Mouse (Mus musculus) hindbrain, postnatal 0 days (tissue): Measurements from ENCODE around the gene Nrf1. TPM values are rescaled to one million over a fixed set of nuclear protein-coding genes. Genes with fewer than 3 reads are reported as not detected.

ENCODE experiments used
- ATAC-seq: fragments of 200-750 bp; cut with Nextera tagmentation; 2 replicates; pipeline ENCODE4 v1.8.0; 2017; ENCODE audit warnings: mild to moderate bottlenecking, moderate TSS enrichment, moderate library complexity
- DNase-seq: peaks from one replicate; pipeline ENCODE4 v3.0.0-alpha.2; 2015; ENCODE audit warnings: low spot score
- H3K27ac ChIP-seq: fragments of 300-500 bp; sonication (generic); 2 replicates; pipeline ENCODE4 v1.5.1; 2014; ENCODE audit warnings: mild to moderate bottlenecking
- H3K27me3 ChIP-seq: fragments of 300-500 bp; sonication (generic); 2 replicates; pipeline ENCODE4 v1.6.1; 2014; ENCODE audit warnings: low read length, mixed read lengths; ENCODE audit not compliant: insufficient read depth
- H3K36me3 ChIP-seq: fragments of 300-500 bp; sonication (generic); 2 replicates; pipeline ENCODE4 v1.6.1; 2014; ENCODE audit warnings: low read length, mixed read lengths; ENCODE audit not compliant: insufficient read depth
- H3K4me1 ChIP-seq: fragments of 300-500 bp; sonication (generic); 2 replicates; pipeline ENCODE4 v1.6.1; 2014; ENCODE audit warnings: antibody characterized with exemption, low read length, mixed read lengths; ENCODE audit not compliant: insufficient read depth
- H3K4me2 ChIP-seq: fragments of 300-500 bp; sonication (generic); 2 replicates; pipeline ENCODE4 v1.6.1; 2014; ENCODE audit warnings: low read depth, mild to moderate bottlenecking, low read length, moderate library complexity, mixed read lengths
- H3K4me3 ChIP-seq: fragments of 300-500 bp; sonication (generic); 2 replicates; pipeline ENCODE4 v1.5.1; 2014; ENCODE audit warnings: low read length
- H3K9ac ChIP-seq: fragments of 300-500 bp; sonication (generic); replicated peaks from 2 replicates; pipeline ENCODE4 v1.6.1; 2014; ENCODE audit warnings: mild to moderate bottlenecking, low read length, moderate library complexity, mixed read lengths
- H3K9me3 ChIP-seq: fragments of 300-500 bp; sonication (generic); 2 replicates; pipeline ENCODE4 v1.6.1; 2016; ENCODE audit warnings: low read length, mixed read lengths
- CTCF ChIP-seq: IDR thresholded peaks from 2 replicates; pipeline ENCODE4 v1.5.1; 2016; ENCODE audit warnings: antibody characterized with exemption, control low read depth, low read depth
- WGBS: fragments of 180-500 bp; shearing (Covaris S2); extraction: QIAGEN DNeasy Blood & Tissue Kit; methylation state at CpG from one replicate; pipeline ENCODE4 v1.1.7; 2014; 5-methylcytosine and 5-hydroxymethylcytosine counted together
- polyA plus RNA-seq: library from polyadenylated mRNA; unstranded; fragments of >200 nt; fragmentation: Nextera tagmentation; extraction: Ambion mirVana; gene quantifications from 2 replicates; pipeline ENCODE4 v1.2.1, GENCODE M21; 2015
- total RNA-seq: library from RNA; depleted of rRNA; stranded (reverse); fragments of >200 nt; gene quantifications from 2 replicates; pipeline ENCODE4 v1.2.3, GENCODE M21; 2014

The Nrf1 gene
- total and polyA plus RNA-seq, 2 experiments from 2014 or later: 21.3 to 77.7 TPM

DNA sequence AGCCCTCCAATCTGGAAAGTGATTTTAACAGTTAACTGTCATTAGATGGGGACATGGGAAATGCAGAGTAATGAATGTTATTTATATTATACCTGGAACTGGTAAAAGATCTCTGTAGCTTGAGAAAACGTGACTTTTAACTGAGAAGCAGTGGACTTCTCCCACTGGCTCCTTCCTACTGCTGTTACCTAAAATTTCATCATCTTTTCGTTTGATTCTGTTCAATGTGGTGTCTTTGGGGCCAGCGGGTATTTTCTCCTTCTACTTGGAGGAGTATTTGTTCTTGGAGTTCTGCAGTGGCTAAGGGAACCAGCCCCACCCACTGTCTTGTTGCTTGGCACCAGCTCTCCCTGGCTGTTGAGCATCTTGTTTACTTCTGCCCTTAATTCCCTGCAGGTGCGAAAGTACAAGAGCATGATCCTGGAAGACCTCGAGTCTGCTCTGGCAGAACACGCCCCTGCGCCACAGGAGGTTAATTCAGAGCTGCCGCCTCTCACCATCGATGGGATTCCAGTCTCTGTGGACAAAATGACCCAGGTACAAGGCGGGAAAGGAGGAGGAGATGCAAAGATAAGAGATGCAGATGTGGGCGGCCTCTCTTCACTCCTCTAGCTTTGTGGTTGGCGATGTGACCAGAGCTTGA is 54.1 kb downstream of the Nrf1 start:
- Histone ChIP-seq H3K4me1 (no peaks in the 10 kb centered on the region), H3K27ac (no peak overlapping the region), H3K36me3 (peaks cover 22% of the 10 kb centered on the region), H3K9ac (no peak overlapping the region), H3K4me2 (no peak overlapping the region), H3K4me3 (no peak overlapping the region), H3K9me3 (no peaks in the 10 kb centered on the region), H3K27me3 (no peaks in the 10 kb centered on the region)
- DNase-seq (no peak), ATAC-seq (no peak)
- TF ChIP-seq CTCF: no peak
- 88% methylated on average over 12 of the region's 12 CpGs for WGBS

DNA sequence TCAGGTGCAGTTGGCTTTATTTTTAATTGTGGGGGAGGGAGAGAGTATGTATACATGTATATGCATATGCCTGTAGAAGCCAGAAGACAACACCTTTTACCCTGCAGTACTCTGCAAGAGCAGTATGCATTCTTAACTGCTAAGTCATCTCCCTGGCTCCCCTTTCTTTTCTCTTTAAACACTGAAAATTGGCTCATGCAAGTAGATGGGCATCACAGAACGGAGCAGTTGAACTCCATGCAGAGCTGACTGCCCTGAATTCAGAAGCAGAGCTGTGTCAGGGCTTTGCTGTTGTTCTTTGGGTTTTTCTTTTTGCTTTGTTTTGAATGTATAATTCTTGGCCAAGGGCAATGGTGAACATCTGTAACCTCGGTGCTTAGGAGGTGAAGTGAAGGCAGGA is 58.3 kb downstream of the Nrf1 start:
- no peak overlapping the region for H3K4me3 ChIP-seq
- no peak overlapping the region for H3K27ac ChIP-seq
- TF ChIP-seq CTCF: no peak
- DNase-seq (no peak), ATAC-seq (no peak)
- no peak overlapping the region for H3K4me2 ChIP-seq
- H3K4me1 ChIP-seq: no peaks in the 10 kb centered on the region
- H3K9me3 ChIP-seq: no peaks in the 10 kb centered on the region
- no peak overlapping the region for H3K9ac ChIP-seq
- peaks cover 16% of the 10 kb centered on the region for H3K36me3 ChIP-seq
- no peaks in the 10 kb centered on the region for H3K27me3 ChIP-seq
- WGBS: 89% methylated on average over 2 of the region's 2 CpGs

DNA sequence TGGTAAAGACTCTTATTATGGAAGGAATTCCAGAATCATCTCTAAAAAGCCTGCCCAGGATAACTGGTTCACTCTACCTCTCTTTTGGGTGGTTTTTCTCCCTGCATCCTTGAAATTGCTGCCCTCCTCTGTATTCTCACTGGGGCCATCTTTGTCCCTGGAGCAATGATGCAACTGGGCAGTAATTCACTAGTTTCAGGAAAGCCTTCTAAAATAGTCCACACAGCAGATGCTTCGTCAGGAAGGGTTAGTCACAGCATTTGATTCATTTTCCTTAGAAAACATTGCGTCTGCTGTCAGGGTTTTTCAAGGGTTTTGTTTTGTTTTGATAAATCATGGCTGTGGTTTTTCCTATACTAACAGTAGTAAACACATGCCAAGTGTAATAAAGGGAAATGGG is 59.7 kb downstream of the Nrf1 start:
- Histone ChIP-seq H3K36me3 (peaks cover 11% of the 10 kb centered on the region), H3K9me3 (no peaks in the 10 kb centered on the region), H3K4me3 (no peak overlapping the region), H3K4me2 (no peak overlapping the region), H3K27ac (no peak overlapping the region), H3K27me3 (no peaks in the 10 kb centered on the region), H3K4me1 (no peaks in the 10 kb centered on the region), H3K9ac (no peak overlapping the region)
- no peak for ATAC-seq
- no peak for DNase-seq
- WGBS: 78% methylated on average over 2 of the region's 2 CpGs
- no peak for TF ChIP-seq CTCF

GRCm38 (mm10) chr6:30109820-30110502 is 62.2 kb downstream of the Nrf1 start:
- Histone ChIP-seq H3K36me3 (peaks cover 10% of the 10 kb centered on the region; the same call in 1 of the 2 replicates), H3K4me1 (no peaks in the 10 kb centered on the region), H3K9me3 (no peaks in the 10 kb centered on the region), H3K27ac (no peak overlapping the region), H3K4me2 (no peak overlapping the region), H3K27me3 (no peaks in the 10 kb centered on the region), H3K9ac (no peak overlapping the region), H3K4me3 (no peak overlapping the region)
- ATAC-seq: no peak
- TF ChIP-seq CTCF: no peak
- WGBS: 90% methylated on average over 10 of the region's 10 CpGs
- DNase-seq: no peak

GRCm38 (mm10) chr6:30112349-30113132 is 64.8 kb downstream of the Nrf1 start:
- Histone ChIP-seq H3K4me1 (no peaks in the 10 kb centered on the region), H3K9me3 (no peaks in the 10 kb centered on the region), H3K27ac (no peak overlapping the region), H3K36me3 (peaks cover 27% of the 10 kb centered on the region), H3K4me2 (no peak overlapping the region), H3K4me3 (no peak overlapping the region), H3K9ac (no peak overlapping the region), H3K27me3 (no peaks in the 10 kb centered on the region)
- TF ChIP-seq CTCF: peak; percentile 27; the same call in 1 of the 2 replicates
- peak; percentile 12 for DNase-seq
- 83% methylated on average over 4 of the region's 4 CpGs for WGBS
- ATAC-seq: no peak

- H3K36me3 ChIP-seq: peaks cover 29% of the 10 kb centered on the region
- no peak overlapping the region for H3K9ac ChIP-seq
- no peak for TF ChIP-seq CTCF
- DNase-seq (no peak), ATAC-seq (no peak)
- H3K27me3 ChIP-seq: no peaks in the 10 kb centered on the region
- H3K4me2 ChIP-seq: no peak overlapping the region
- H3K4me1 ChIP-seq: no peaks in the 10 kb centered on the region
- no peak overlapping the region for H3K27ac ChIP-seq
- H3K9me3 ChIP-seq: no peaks in the 10 kb centered on the region
- no peak overlapping the region for H3K4me3 ChIP-seq
- WGBS: 92% methylated on average over 2 of the region's 2 CpGs
Measured at GRCm38 (mm10) chr6:30114101-30114500, 66.3 kb downstream of the Nrf1 start.

GRCm38 (mm10) chr6:30121152-30121551 is 73.4 kb downstream of the Nrf1 start:
- Histone ChIP-seq H3K4me1 (no peaks in the 10 kb centered on the region), H3K4me3 (no peak overlapping the region), H3K27ac (no peak overlapping the region), H3K36me3 (peaks cover 25% of the 10 kb centered on the region), H3K9me3 (no peaks in the 10 kb centered on the region), H3K27me3 (no peaks in the 10 kb centered on the region), H3K9ac (no peak overlapping the region), H3K4me2 (no peak overlapping the region)
- no peak for TF ChIP-seq CTCF
- DNase-seq: no peak
- no peak for ATAC-seq
- 76% methylated on average over 2 of the region's 2 CpGs for WGBS
